Mouse (Mus musculus): Measurements from ENCODE around the gene Ezr. TPM values are rescaled to one million over a fixed set of nuclear protein-coding genes. Genes with fewer than 3 reads are reported as not detected.

The Ezr gene
- polyA plus RNA-seq, 1 experiment = 49.8 TPM

GRCm38 (mm10) chr17:6771661-6772489, 10.7 kb downstream of the Ezr start:
- DNase-seq (ENCODE audit: extremely low spot score in 1 of 2, low spot score in 1 of 2) = no peak

DNA sequence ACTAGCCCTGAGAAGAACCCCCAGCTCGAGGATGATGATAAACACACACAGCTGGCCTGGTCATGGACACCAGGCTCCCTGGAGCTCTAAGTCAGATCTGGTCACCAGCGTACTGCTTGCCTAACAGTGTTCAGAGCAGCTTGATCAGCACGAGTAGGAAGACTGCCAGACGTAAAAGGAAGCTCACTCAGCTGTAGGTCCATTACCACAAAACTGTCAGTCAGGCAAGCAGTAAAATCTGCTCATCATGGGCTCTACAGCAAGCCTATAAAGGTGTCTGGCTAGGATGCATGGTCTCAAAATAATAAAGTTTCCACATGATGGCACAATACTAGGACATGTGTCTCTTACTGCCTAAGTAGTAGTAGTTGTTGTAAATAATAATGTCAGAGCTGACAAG, 13.0 kb downstream of the Ezr start:
- DNase-seq (ENCODE audit: extremely low spot score in 1 of 2, low spot score in 1 of 2) = no peak

- DNase-seq (ENCODE audit: extremely low spot score in 1 of 2, low spot score in 1 of 2) = no peak
Observed at GRCm38 (mm10) chr17:6768301-6768788, 14.2 kb downstream of the Ezr start.

- DNase-seq (ENCODE audit: extremely low spot score in 1 of 2, low spot score in 1 of 2) = no peak
Observed at GRCm38 (mm10) chr17:6767771-6768170, 14.8 kb downstream of the Ezr start.

- no peak for DNase-seq (ENCODE audit: extremely low spot score in 1 of 2, low spot score in 1 of 2)
Observed at GRCm38 (mm10) chr17:6766823-6767222, 15.8 kb downstream of the Ezr start.

- no peak for DNase-seq (ENCODE audit: extremely low spot score in 1 of 2, low spot score in 1 of 2)
Observed at GRCm38 (mm10) chr17:6765886-6766285, 16.7 kb downstream of the Ezr start.

GRCm38 (mm10) chr17:6764730-6765129, 17.9 kb downstream of the Ezr start:
- DNase-seq (ENCODE audit: extremely low spot score in 1 of 2, low spot score in 1 of 2) = no peak

DNA sequence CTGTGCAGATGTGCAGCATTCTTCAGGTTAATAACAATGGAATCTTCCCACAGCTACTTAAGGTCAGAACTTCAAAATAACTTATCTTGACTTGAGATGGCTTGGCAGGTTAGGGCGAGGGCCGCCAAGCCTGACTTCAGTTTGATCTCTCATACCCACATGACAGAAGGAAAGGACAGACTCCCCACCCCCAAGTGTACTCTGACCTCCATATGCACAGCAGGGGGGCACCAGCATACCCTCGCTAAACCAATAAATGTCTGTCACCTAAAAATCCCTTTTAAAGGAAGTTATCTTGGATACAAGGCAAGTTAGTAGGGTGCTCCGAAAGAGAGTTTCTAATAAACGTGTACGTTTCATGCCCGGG, 18.4 kb downstream of the Ezr start:
- no peak for DNase-seq (ENCODE audit: extremely low spot score in 1 of 2, low spot score in 1 of 2)

DNA sequence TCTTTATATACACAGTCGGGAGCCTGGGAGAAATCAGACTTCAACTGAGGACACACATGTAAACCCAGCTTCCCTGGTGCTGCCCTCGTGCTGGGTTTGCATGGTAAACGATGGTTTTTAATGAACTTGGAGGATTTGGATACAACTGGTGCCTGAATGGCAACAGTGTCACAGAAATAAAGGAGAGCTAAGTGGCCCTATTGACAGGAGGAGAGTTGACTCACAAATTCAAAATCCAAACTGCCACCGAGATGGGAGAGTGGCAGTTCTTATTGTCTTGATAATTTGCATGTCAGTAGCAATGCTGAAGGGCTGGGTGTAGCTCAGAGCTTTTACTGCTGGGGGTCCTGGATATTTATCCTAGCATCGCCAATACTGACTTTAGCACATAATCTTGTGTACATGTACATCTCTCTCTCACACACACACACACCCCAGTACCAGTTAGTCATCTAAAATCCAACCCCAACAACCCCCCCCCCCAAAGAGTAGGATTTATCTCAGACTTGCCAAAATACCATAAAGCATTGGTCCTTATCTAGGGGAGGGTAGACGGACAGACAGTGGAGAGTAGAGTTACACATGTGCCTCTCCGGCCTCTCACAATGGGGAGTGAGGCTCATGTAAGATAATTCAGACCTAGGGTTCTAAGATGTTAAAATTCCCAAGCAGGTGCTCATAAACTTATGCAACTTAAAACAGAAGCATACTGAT, 18.9 kb downstream of the Ezr start:
- no peak for DNase-seq (ENCODE audit: extremely low spot score in 1 of 2, low spot score in 1 of 2)

- DNase-seq (ENCODE audit: extremely low spot score in 1 of 2, low spot score in 1 of 2) = no peak
Observed at GRCm38 (mm10) chr17:6759717-6760292, 22.8 kb downstream of the Ezr start.

GRCm38 (mm10) chr17:6758845-6759244, 23.7 kb downstream of the Ezr start:
- no peak for DNase-seq (ENCODE audit: extremely low spot score in 1 of 2, low spot score in 1 of 2)

DNA sequence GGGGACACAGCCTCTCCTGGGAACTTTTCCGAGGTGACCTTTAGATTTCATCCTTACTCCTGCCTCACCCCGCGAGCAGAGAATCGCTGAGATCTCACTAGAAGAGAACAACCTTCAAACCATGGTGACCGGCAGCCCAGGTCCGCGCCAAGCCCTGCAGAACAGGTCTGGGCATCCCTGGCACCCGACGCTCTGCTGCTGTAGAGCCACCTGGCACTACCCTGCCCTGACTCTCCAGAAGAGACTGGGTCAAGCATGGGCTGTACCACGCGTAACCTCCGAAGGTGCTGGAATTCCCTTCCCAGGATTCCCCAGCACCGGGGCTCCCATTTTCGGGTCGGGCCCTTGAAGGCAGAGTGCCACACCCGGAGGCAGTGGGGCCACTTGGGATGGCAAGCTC, 24.7 kb downstream of the Ezr start:
- no peak for DNase-seq (ENCODE audit: extremely low spot score in 1 of 2, low spot score in 1 of 2)

DNA sequence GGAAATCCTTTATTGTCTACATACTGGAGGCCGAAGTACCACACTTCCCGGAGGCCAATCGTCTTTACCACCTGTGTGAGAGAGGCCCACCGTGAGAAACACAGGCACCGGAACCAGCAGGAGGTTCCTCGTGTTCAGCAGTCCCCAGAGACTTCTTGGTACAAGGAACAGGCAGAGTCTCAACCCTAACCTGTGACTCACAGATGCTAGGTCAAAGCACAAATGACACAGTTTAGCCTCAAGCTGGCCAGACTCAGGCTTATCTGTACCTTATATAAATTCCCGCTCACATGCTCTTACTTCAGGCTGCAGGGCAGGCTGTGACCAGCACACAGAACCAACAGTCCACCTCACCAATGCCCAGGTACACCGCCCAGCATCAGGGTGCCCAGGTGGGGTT, 26.7 kb downstream of the Ezr start:
- DNase-seq (ENCODE audit: extremely low spot score in 1 of 2, low spot score in 1 of 2) = no peak

GRCm38 (mm10) chr17:6755176-6755575, 27.4 kb downstream of the Ezr start:
- DNase-seq (ENCODE audit: extremely low spot score in 1 of 2, low spot score in 1 of 2) = peak in 1 of 2 experiments; percentile 9

GRCm38 (mm10) chr17:6752375-6752774, 30.2 kb downstream of the Ezr start:
- DNase-seq (ENCODE audit: extremely low spot score in 1 of 2, low spot score in 1 of 2) = no peak

- DNase-seq (ENCODE audit: extremely low spot score in 1 of 2, low spot score in 1 of 2) = no peak
Observed at GRCm38 (mm10) chr17:6751221-6751859, 31.2 kb downstream of the Ezr start.

GRCm38 (mm10) chr17:6748779-6749464, 33.7 kb downstream of the Ezr start:
- no peak for DNase-seq (ENCODE audit: extremely low spot score in 1 of 2, low spot score in 1 of 2)

GRCm38 (mm10) chr17:6747478-6747877, 35.1 kb downstream of the Ezr start:
- no peak for DNase-seq (ENCODE audit: extremely low spot score in 1 of 2, low spot score in 1 of 2)

- no peak for DNase-seq (ENCODE audit: extremely low spot score in 1 of 2, low spot score in 1 of 2)
Observed at GRCm38 (mm10) chr17:6746452-6747231, 35.9 kb downstream of the Ezr start.

DNA sequence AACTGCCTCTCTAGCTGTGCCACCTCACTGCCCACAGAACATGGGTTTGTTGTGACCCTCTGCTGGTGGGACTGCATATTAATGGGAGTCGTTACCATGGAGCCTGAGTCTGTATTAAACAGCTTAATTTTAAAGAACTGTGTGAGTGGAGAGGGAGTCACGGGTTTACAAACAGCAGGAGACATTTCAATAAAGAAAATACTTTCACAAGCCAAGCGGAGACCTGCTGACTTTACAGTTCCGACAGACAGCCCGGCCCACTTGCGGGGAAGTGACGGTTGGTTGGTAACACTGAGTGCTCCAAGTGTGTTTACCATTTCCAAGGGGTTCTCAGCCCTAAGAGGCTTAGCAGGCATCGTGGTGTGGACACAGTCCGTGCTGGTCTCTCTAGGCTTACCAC, 36.6 kb downstream of the Ezr start:
- no peak for DNase-seq (ENCODE audit: extremely low spot score in 1 of 2, low spot score in 1 of 2)

Data from frontal cortex, adult 2 months (tissue).